Comparison of ENCODE assay signal across 9 mouse cellular contexts in the genomic region with DNA sequence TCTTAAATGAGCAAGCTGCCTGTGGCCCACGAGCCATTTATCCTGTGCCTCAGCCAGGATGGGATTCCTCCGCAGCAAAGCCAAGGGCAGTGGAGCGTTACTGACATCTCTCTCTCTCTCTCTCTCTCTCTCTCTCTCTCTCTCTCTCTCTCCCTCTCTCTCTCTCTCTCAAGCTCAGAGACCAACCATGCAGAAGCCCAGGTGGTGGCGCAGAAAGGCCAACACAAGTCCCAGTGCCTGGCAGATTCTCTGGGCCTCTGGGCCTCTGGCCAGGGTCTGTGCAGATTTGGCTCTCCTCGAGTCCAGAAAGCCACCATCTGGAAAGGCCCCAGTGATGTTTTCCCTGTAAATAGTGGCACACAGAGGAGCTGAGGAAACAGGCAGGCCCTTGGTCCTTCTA.
DNase-seq lines count a peak whose midpoint lies in the region; ATAC-seq and TF ChIP-seq lines count a peak whose summit lies in the region.
"Had no signal": no experiment of that assay in that cellular context is flagged by ENCODE, and none has a peak within 500 bp of the region (broad histone marks: within the 10 kb centered on the region; RNA-seq: fewer than 3 reads in every experiment).

No protein-coding gene starts in this region.

- peak; percentile 81 for ATAC-seq in hindbrain, embryonic 14.5 days (ENCODE audit: low FRiP score)

- no peak overlapping the region for H3K9ac ChIP-seq in hindbrain, embryonic 14.5 days
- H3K9ac ChIP-seq: neural tube, embryonic 12.5 days had no signal

- no peak for TF ChIP-seq CTCF in left cerebral cortex, adult 2 months (IDR thresholded peaks at IDR 0.05)

- DNase-seq in Muller cell, postnatal 12 days (ENCODE audit: inconsistent ontology term): peak; percentile 96
- DNase-seq in brain, embryonic 18.5 days (ENCODE audit: low read depth, low spot score): peak; percentile 36
- peak; percentile 34 to 58 for DNase-seq in frontal cortex, postnatal 36 days (ENCODE audit: low spot score in 2 of 2)
- DNase-seq in hindbrain, embryonic 14.5 days (ENCODE audit: low spot score): peak; percentile 78
- DNase-seq in left cerebral cortex, adult 2 months (ENCODE audit: extremely low spot score in 1 of 2, low spot score in 2 of 2): peak; percentile 29 to 30
- DNase-seq in right cerebral cortex, adult 2 months (ENCODE audit: low spot score in 2 of 2): peak; percentile 30 to 57
- DNase-seq in thymus, postnatal 14 days: no peak
- DNase-seq in thymus, postnatal 25 days: no peak

- 20% methylated on average over 5 of the region's 5 CpGs for WGBS in hindbrain, embryonic 14.5 days

- H3K36me3 ChIP-seq in hindbrain, embryonic 14.5 days (replicated peaks; ENCODE audit: control insufficient read depth, insufficient read depth): no peaks in the 10 kb centered on the region
- H3K36me3 ChIP-seq: neural tube, embryonic 12.5 days had no signal

- H3K4me3 ChIP-seq in hindbrain, embryonic 14.5 days (replicated peaks; ENCODE audit: low read length): no peak overlapping the region
- H3K4me3 ChIP-seq in left cerebral cortex, adult 2 months: no peak overlapping the region
- H3K4me3 ChIP-seq: neural tube, embryonic 12.5 days had no signal

- H3K27ac ChIP-seq in hindbrain, embryonic 14.5 days: peak overlapping the region; percentile 53; the same call in 1 of the 2 replicates
- no peak overlapping the region for H3K27ac ChIP-seq in left cerebral cortex, adult 2 months
- H3K27ac ChIP-seq: neural tube, embryonic 12.5 days had no signal

- intact Hi-C loops in left cerebral cortex, adult 2 months (cut with DNase I): no loop called here

- H3K9me3 ChIP-seq in hindbrain, embryonic 14.5 days (ENCODE audit: control insufficient read depth, low read length): no peaks in the 10 kb centered on the region
- H3K9me3 ChIP-seq: neural tube, embryonic 12.5 days had no signal

- no peaks in the 10 kb centered on the region for H3K4me1 ChIP-seq in hindbrain, embryonic 14.5 days (replicated peaks; ENCODE audit: control insufficient read depth, insufficient read depth, low read length)

- no peak overlapping the region for H3K4me2 ChIP-seq in hindbrain, embryonic 14.5 days (replicated peaks)
- H3K4me2 ChIP-seq: neural tube, embryonic 12.5 days had no signal

- H3K27me3 ChIP-seq in hindbrain, embryonic 14.5 days (ENCODE audit: control insufficient read depth, insufficient read depth, low read length): no peaks in the 10 kb centered on the region
- H3K27me3 ChIP-seq: neural tube, embryonic 12.5 days had no signal

Comparison
In these comparisons a context has a peak if more than half of its experiments do, and no peak if none do; other contexts are left out.
1. DNase-seq: peak in Muller cell, postnatal 12 days (single experiment), brain, embryonic 18.5 days (single experiment), frontal cortex, postnatal 36 days (2 of 2), hindbrain, embryonic 14.5 days (single experiment), left cerebral cortex, adult 2 months (2 of 2) and right cerebral cortex, adult 2 months (2 of 2); none in thymus, postnatal 14 days (single experiment) and thymus, postnatal 25 days (single experiment).